Mouse (Mus musculus): Measurements from ENCODE around the gene Rassf9.

GRCm38 (mm10) chr10:102498754-102499153, 13.3 kb upstream of the Rassf9 start:
- TF ChIP-seq CTCF (IDR thresholded peaks at IDR 0.05; ENCODE audit: control insufficient read depth, insufficient read depth, insufficient replicate concordance, low read depth, low read length) (no peak), POLR2A (IDR thresholded peaks at IDR 0.05; ENCODE audit: control insufficient read depth, low read depth, low read length) (no peak)

All from testis, adult 2 months (tissue).